Mouse (Mus musculus): Measurements from ENCODE around the gene Cyba. TPM values are rescaled to one million over a fixed set of nuclear protein-coding genes. Genes with fewer than 3 reads are reported as not detected.

Cyba gene
- total RNA-seq (2022) = 10 to 100 TPM; 39.2 to 50.2 (median 44.5) TPM

GRCm38 (mm10) chr8:122432443-122433268, at the start of gene Cyba:
Gene Cyba, minus strand, starts transcription at chr8:122432930.
- DNase-seq (ENCODE audit: low spot score) = peak; percentile 71

GRCm38 (mm10) chr8:122482448-122482847, 49.7 kb upstream of the Cyba start:
- no peak for DNase-seq (ENCODE audit: low spot score)

GRCm38 (mm10) chr8:122475580-122476320, 43.0 kb upstream of the Cyba start, which contains the start of the genes Rnf166 and Ctu2:
Gene Rnf166, minus strand, starts transcription at chr8:122476064.
Gene Ctu2, plus strand, starts transcription at chr8:122476143.
- peak; percentile 86 for DNase-seq (ENCODE audit: low spot score)

GRCm38 (mm10) chr8:122474951-122475560, 42.3 kb upstream of the Cyba start:
- DNase-seq (ENCODE audit: low spot score) = no peak

GRCm38 (mm10) chr8:122473911-122474421, 41.2 kb upstream of the Cyba start:
- no peak for DNase-seq (ENCODE audit: low spot score)

- DNase-seq (ENCODE audit: low spot score) = no peak
Measured at GRCm38 (mm10) chr8:122470691-122471090, 38.0 kb upstream of the Cyba start.

GRCm38 (mm10) chr8:122469965-122470364, 37.2 kb upstream of the Cyba start:
- DNase-seq (ENCODE audit: low spot score) = no peak

GRCm38 (mm10) chr8:122469407-122469806, 36.7 kb upstream of the Cyba start:
- no peak for DNase-seq (ENCODE audit: low spot score)

- DNase-seq (ENCODE audit: low spot score) = no peak
Measured at GRCm38 (mm10) chr8:122467816-122468215, 35.1 kb upstream of the Cyba start.

GRCm38 (mm10) chr8:122464985-122465384, 32.3 kb upstream of the Cyba start:
- DNase-seq (ENCODE audit: low spot score) = no peak

GRCm38 (mm10) chr8:122463651-122464640, 31.2 kb upstream of the Cyba start:
- DNase-seq (ENCODE audit: low spot score) = no peak

GRCm38 (mm10) chr8:122462510-122462909, 29.8 kb upstream of the Cyba start:
- no peak for DNase-seq (ENCODE audit: low spot score)

GRCm38 (mm10) chr8:122461473-122462148, 28.9 kb upstream of the Cyba start:
- DNase-seq (ENCODE audit: low spot score) = no peak

- no peak for DNase-seq (ENCODE audit: low spot score)
Measured at GRCm38 (mm10) chr8:122460524-122461472, 28.1 kb upstream of the Cyba start, which contains the start of gene Snai3. Gene Snai3, minus strand, starts transcription at chr8:122460733.

GRCm38 (mm10) chr8:122459990-122460389, 27.3 kb upstream of the Cyba start:
- DNase-seq (ENCODE audit: low spot score) = no peak

GRCm38 (mm10) chr8:122459218-122459900, 26.6 kb upstream of the Cyba start:
- DNase-seq (ENCODE audit: low spot score) = no peak

- DNase-seq (ENCODE audit: low spot score) = no peak
Measured at GRCm38 (mm10) chr8:122457171-122457570, 24.4 kb upstream of the Cyba start.

- DNase-seq (ENCODE audit: low spot score) = no peak
Measured at GRCm38 (mm10) chr8:122454409-122454808, 21.7 kb upstream of the Cyba start.
